Mouse (Mus musculus) bone marrow macrophage, adult 2 months (primary cell): ENCODE measurements around the gene Dnm1.

ENCODE experiments used
- CTCF ChIP-seq: IDR thresholded peaks from 2 replicates; pipeline ENCODE4 v1.5.1; 2012; ENCODE audit warnings: low read depth, mild to moderate bottlenecking, low read length, moderate library complexity
- POLR2A ChIP-seq: IDR thresholded peaks from 2 replicates; pipeline ENCODE4 v1.6.1; 2012; ENCODE audit warnings: mild to moderate bottlenecking, low read depth, low read length, borderline replicate concordance

GRCm38 (mm10) chr2:32287923-32288367 is 65.2 kb downstream of the Dnm1 start, which contains the start of gene Swi5:
- TF ChIP-seq POLR2A (0 out of 2 replicates have a peak, but pooled peaks have one; percentile 16), CTCF (no peak)
